Mouse (Mus musculus) left cerebral cortex, adult 18-20 months (tissue): ENCODE measurements at regions not wholly inside any gene's neighbourhood (a gene's known extent, or its start where the extent isn't known, plus 50 kb on each side); places are given as distances from the start of the nearest gene placed in this dataset.

Experiments
- DNase-seq, 2 experiments: peaks; one replicate each; pipeline ENCODE4 v3.0.0; 2021 to 2022; ENCODE audit warnings: low spot score in 2 of 2, mixed read lengths in 1 of 2

- DNase-seq = no peak
Observed at GRCm38 (mm10) chr19:32939692-32940091, 182.4 kb downstream of the Pten start.

DNA sequence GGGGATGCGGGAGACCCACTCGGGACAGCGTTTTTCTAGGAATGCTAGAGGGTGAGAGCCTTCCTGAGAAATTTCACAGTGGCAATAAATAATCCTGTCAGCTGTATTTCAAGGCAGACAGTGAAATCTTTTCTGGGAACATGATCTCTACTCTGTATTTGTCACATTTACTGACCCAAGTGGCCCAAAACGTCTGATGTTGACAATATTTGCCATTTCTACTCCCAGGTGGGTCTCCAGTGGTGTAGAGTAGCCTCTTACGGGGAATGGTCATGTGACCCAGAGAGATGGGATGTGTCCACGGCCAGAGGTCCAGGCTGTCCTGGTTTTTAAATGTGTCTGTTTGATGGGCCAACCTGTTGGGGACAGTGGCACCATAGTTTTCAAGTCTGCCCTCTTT is 183.5 kb downstream of the Pten start:
- no peak for DNase-seq

- no peak for DNase-seq
Observed at GRCm38 (mm10) chr19:32943594-32944230, 186.4 kb downstream of the Pten start.

DNA sequence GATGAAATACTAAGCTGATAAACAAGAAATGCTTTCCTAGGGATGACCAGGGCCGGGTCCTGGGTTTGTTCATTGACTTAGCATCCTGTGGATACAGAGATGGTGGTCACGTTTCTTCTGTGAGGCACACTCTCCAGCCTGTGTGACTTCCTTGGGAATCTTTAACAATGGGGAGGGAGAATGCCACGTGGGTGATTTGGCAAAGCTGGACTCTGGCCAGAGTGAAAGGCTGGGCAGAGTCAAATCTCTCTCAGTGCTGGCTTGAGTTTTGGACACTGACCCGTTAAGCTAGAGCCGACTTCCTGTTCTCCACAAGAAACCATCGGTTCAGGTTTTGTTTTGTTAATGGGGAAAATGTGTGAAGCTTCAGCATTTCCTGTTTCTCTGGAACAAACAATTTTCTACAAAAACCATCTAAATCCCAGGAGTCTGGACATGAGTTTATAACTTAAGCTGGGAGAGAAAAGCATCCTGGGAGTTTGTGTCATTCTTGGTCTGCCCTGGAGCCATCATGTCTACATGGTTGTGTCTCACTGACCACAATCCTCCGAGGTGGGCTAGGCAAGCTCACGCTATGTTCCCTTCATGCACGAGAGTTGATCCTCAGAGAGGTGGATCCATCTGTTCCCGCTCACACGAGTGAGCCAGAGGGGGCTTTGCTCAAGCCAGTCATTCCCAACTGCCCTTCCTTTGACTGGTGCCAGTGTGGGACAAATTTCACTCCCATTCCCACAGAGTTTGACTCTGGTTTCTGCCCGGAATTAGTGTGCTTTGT is 190.0 kb downstream of the Pten start:
- no peak for DNase-seq

DNA sequence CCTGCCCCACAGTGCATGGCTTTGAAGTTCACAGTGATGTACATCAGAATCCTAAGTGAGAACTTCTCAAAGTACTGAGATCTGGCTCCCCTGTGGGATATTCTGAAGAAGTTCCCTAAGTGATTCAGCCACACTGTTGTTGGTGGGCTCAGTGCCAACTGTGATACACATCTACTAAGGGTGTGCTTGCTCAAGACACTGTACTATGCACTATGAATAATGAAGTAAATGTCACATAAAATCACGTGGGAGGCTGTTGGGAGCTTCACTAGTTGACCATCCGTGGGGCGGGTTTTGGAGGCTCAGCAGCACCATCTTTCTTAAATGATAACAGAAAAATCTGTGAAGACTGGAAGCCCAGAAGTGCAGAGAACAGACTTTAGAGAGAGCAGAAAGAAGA is 193.0 kb downstream of the Pten start:
- no peak for DNase-seq

DNA sequence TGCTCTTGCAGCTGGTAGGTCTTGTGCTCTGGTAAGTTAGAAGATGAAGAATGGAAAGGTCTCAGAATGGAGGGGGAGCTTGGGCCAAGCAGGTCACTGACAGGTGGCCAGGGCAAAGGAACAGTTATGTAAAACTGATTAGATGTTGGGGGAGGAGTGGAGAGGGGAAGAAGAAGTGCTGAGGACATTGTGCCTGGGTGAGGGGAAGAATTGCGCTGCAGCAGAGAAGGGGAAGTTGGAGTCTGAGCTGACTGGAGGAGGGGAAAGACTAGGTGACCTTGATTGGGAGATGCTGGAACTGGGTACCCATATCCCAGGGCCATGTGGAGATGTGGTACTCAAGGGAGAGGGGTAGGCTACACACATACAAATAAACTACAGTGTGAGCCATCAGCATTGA is 193.5 kb downstream of the Pten start:
- DNase-seq = no peak

- no peak for DNase-seq
Observed at GRCm38 (mm10) chr19:32952425-32952824, 195.1 kb downstream of the Pten start.

- no peak for DNase-seq
Observed at GRCm38 (mm10) chr19:32952928-32953687, 195.8 kb downstream of the Pten start.

GRCm38 (mm10) chr19:32954001-32954605 is 196.8 kb downstream of the Pten start:
- DNase-seq = peak in 1 of 2 experiments; percentile 29

DNA sequence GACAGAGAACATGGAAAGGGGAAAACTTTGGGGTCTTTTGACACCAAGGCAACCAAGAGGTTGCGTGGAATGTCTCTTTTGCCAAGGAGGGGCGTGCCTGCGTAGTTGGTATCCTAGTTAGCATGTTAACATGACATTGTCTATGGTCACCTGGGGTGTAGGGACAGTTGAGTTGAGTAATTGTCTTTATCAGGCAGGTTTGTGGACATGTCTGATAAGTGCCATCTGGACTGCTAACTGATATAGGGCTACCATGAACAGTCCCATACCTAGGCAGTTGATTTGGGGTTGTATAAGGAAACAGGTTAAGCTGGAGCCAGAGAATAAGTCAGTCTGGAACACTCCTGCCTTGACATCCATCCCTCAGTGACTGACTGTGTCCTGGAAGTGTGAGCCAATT is 197.6 kb downstream of the Pten start:
- DNase-seq = no peak

GRCm38 (mm10) chr19:32956143-32956915 is 199.0 kb downstream of the Pten start:
- DNase-seq = no peak

DNA sequence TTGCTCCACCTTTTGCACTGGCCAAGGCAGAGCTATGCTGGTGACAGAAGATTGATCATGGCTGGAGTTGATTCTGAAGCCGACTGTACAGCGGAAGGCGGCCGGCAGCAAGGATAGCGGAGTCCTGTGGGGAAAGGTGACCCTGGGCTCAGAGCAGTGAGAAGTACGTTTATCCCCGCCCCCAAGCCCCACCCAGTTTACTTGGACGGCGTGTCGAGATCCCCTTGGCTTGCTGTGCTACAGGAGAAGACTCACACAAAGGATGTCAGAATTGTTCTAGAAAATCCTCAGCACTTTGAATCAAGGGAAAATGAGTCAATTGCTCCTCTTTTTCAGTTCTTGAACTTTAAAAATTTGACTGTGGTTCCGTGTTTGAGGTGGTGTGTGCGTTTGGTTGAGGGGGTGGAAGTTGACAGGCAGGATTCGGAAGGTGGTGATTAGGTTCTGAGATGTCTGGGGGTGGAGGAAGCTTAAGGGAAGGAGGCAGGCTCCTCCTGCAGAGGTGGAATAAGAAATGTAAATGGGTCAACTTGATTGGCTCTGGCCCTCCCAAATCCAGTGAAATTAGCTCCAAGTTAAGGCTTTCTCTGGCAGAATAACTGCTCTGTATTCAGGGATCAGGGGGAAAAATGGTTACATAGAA is 199.7 kb downstream of the Pten start:
- no peak for DNase-seq

- no peak for DNase-seq
Observed at GRCm38 (mm10) chr19:32958276-32958675, 201.0 kb downstream of the Pten start.

DNA sequence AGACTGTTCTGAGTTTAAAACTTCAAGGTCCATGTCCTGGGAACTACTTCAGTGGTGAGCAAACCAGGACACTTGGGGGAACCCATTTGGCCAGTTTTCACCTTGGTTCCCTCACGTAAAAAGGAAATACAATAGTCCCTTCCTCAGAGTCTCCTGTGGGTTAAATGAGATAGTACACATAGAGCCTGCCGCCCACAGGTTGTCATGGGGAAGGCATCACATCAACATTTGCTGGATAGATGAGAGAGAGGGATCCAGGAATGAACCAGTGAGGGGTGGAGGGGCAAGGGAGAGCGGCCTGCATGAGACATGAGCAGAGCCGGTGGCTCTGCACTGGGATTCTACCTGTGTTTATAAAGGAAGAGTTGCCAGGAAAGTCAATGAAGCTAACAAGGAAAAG is 201.5 kb downstream of the Pten start:
- DNase-seq = no peak

DNA sequence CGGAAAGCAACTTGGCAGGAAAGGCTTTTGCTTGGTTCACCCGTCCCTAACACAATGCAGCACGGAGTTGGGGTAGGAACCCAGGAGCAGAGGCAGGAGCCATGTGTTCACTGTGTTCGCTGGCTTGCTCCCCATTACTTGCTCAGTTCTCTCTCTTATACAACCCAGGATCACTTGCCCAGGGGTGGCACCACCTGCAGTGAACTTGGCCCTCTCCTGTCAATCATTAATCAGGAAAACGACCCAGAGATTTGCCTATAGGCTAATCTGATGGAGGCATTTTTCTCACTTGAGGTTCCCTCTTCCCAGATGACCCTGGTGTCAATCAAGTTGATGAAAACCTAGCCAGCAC is 202.5 kb downstream of the Pten start:
- no peak for DNase-seq

GRCm38 (mm10) chr19:32960196-32960947 is 203.1 kb downstream of the Pten start:
- DNase-seq = no peak

GRCm38 (mm10) chr19:32961525-32961924 is 204.2 kb downstream of the Pten start:
- no peak for DNase-seq

DNA sequence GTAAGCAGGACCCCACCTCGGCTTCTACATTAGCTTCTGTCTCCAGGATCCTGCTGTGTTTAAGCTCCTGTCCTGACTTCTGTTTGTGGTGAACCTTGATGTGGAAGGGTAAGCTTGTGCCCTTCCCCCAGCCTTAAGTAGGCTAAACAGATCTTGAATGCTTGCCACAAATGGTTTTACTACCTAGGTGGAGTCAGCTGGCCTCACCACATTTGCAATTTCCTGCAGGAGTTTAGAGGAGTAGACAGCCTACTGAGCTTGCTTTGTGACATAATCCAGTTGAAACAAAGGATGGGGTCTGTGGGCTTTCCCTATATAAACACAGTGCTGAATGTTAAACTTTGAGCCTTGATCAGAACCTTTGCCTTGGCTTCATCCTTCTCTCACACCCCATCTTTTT is 206.7 kb downstream of the Pten start:
- no peak for DNase-seq

- no peak for DNase-seq
Observed at GRCm38 (mm10) chr19:32965488-32965887, 208.2 kb downstream of the Pten start.

GRCm38 (mm10) chr19:32969213-32969776 is 212.0 kb downstream of the Pten start:
- no peak for DNase-seq
